Mouse (Mus musculus) thymus, adult 2 months (tissue): ENCODE results near the gene Tacc2.

Experiments
- CTCF ChIP-seq: fragments of 200-500 bp; IDR thresholded peaks from 2 replicates; pipeline ENCODE4 v1.5.1; 2012; ENCODE audit warnings: mild to moderate bottlenecking, control low read depth, low read length, moderate library complexity, borderline replicate concordance; ENCODE audit not compliant: control insufficient read depth, poor library complexity, insufficient read depth; ENCODE audit errors: extremely low read depth
- POLR2A ChIP-seq: fragments of 200-500 bp; IDR thresholded peaks from 2 replicates; pipeline ENCODE4 v1.6.1; 2012; ENCODE audit warnings: mild to moderate bottlenecking, low read length, control low read depth, moderate library complexity; ENCODE audit not compliant: control insufficient read depth, poor library complexity, insufficient read depth; ENCODE audit errors: extremely low read depth

DNA sequence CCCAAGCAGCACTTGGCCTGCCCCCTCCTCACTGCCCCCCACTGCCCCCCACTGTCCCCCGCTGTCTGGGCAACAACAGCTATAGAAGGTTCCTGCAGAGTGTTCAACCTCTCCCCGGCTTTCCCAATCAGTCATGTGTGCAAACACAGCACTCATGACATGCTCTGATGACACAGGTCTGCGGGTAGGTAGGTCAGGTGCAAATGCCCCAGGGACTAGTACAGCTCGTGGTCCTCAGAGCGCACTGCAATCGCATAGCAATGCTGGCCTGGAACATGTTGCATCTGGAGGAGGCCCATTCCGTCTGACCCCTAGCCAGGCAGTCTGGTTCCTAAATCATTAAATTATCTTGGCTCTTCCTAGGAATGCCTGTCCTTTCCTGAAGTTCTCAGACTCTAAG, 212.2 kb downstream of the Tacc2 start:
- TF ChIP-seq POLR2A: no peak
- TF ChIP-seq CTCF: no peak
